ENCODE assay signal across 7 mouse cellular contexts in genomic region chr16:56885824-56886615, GRCm38 (mm10). TPM values are rescaled to one million over a fixed set of nuclear protein-coding genes. Genes with fewer than 3 reads are reported as not detected.
DNase-seq lines count a peak whose midpoint lies in the region; ATAC-seq and TF ChIP-seq lines count a peak whose summit lies in the region.

Gene Tmem45a, minus strand, starts transcription at chr16:56886166.

- peak; percentile 66 for TF ChIP-seq POLR2A in heart, adult 2 months (IDR thresholded peaks at IDR 0.05; ENCODE audit: insufficient read depth, low read depth, low read length)

- DNase-seq in brain, adult 2 months (ENCODE audit: low read depth, low spot score), result peak; percentile 63
- peak; percentile 90 for DNase-seq in heart, adult 2 months
- peak; percentile 53 for DNase-seq in kidney, adult 11 months
- DNase-seq in left cerebral cortex, postnatal 25 days (ENCODE audit: low spot score in 2 of 2), result peak; percentile 71 to 77
- peak; percentile 82 for DNase-seq in midbrain, embryonic 10.5 days (ENCODE audit: low spot score)
- DNase-seq in spleen, postnatal 14 days (ENCODE audit: low spot score in 2 of 2), result peak; percentile 7

- peak within 1 kb of the TSS; percentile 43; the same call in 1 of the 2 replicates for H3K27ac ChIP-seq in embryonic facial prominence, embryonic 12.5 days
- peak within 1 kb of the TSS; percentile 47 for H3K27ac ChIP-seq in heart, adult 2 months
- peak within 1 kb of the TSS; percentile 69; the same call in 1 of the 2 replicates for H3K27ac ChIP-seq in midbrain, embryonic 10.5 days (replicated peaks)

- intact Hi-C loops in heart, adult 2 months (cut with DNase I), result no loop called here
- intact Hi-C loops in left cerebral cortex, postnatal 25 days (cut with DNase I), result no loop called here

- no peaks in the 10 kb centered on the region for H3K36me3 ChIP-seq in embryonic facial prominence, embryonic 12.5 days
- no peaks in the 10 kb centered on the region for H3K36me3 ChIP-seq in heart, adult 2 months (ENCODE audit: control insufficient read depth, insufficient read depth, low read length)
- H3K36me3 ChIP-seq in midbrain, embryonic 10.5 days, result no peaks in the 10 kb centered on the region

- H3K9ac ChIP-seq in embryonic facial prominence, embryonic 12.5 days, result peak within 1 kb of the TSS; percentile 19
- H3K9ac ChIP-seq in heart, adult 2 months (ENCODE audit: low read depth, low read length), result peak within 1 kb of the TSS; percentile 61; the same call in 1 of the 2 replicates

- TF ChIP-seq CTCF in heart, adult 2 months (IDR thresholded peaks at IDR 0.05), result no peak

- no peaks in the 10 kb centered on the region for H3K4me1 ChIP-seq in embryonic facial prominence, embryonic 12.5 days
- no peaks in the 10 kb centered on the region for H3K4me1 ChIP-seq in heart, adult 2 months (ENCODE audit: control insufficient read depth, insufficient read depth, low read length)
- peaks cover 14% of the 10 kb centered on the region for H3K4me1 ChIP-seq in midbrain, embryonic 10.5 days

- H3K4me3 ChIP-seq in embryonic facial prominence, embryonic 12.5 days, result peak within 1 kb of the TSS; percentile 51
- peak within 1 kb of the TSS; percentile 41 for H3K4me3 ChIP-seq in heart, adult 2 months
- H3K4me3 ChIP-seq in midbrain, embryonic 10.5 days, result peak within 1 kb of the TSS; percentile 58

- H3K4me2 ChIP-seq in embryonic facial prominence, embryonic 12.5 days (replicated peaks), result peak within 1 kb of the TSS; percentile 57

- ATAC-seq in embryonic facial prominence, embryonic 12.5 days (ENCODE audit: insufficient number of reproducible peaks, insufficient read depth, low FRiP score, low TSS enrichment), result peak; percentile 100

- no peaks in the 10 kb centered on the region for H3K9me3 ChIP-seq in embryonic facial prominence, embryonic 12.5 days
- H3K9me3 ChIP-seq in midbrain, embryonic 10.5 days (replicated peaks), result no peaks in the 10 kb centered on the region

- TF ChIP-seq EP300 in heart, adult 2 months (IDR thresholded peaks at IDR 0.05; ENCODE audit: insufficient read depth, low read depth, low read length), result no peak

- H3K27me3 ChIP-seq in embryonic facial prominence, embryonic 12.5 days, result no peaks in the 10 kb centered on the region
- no peaks in the 10 kb centered on the region for H3K27me3 ChIP-seq in heart, adult 2 months (ENCODE audit: control insufficient read depth, insufficient read depth, low read length)
- peaks cover 5% of the 10 kb centered on the region; the same call in 1 of the 2 replicates for H3K27me3 ChIP-seq in midbrain, embryonic 10.5 days (ENCODE audit: low read depth, poor library complexity, severe bottlenecking)

- WGBS in embryonic facial prominence, embryonic 12.5 days, result 4% methylated on average over 25 of the region's 25 CpGs
- WGBS in heart, adult 2 months, result 4% methylated on average over 25 of the region's 25 CpGs
- WGBS in midbrain, embryonic 10.5 days, result 4% methylated on average over 25 of the region's 25 CpGs

- no peaks in the 10 kb centered on the region for H3K79me2 ChIP-seq in heart, adult 2 months (replicated peaks; ENCODE audit: control insufficient read depth, insufficient read depth, low read length)

RNA-seq across cellular contexts. Expression of gene Tmem45a, which starts in this region (rescaled TPM):
- 23.3 and 26.4 TPM in 2 replicates for polyA plus RNA-seq in embryonic facial prominence, embryonic 12.5 days (2016; fragmentation: Nextera tagmentation; extraction: Ambion mirVana)
- total RNA-seq in heart, adult 2 months (2021), result 1 to 10 TPM; 2.7 to 4.4 TPM
- 1.7 and 4.0 TPM in 2 replicates for polyA plus RNA-seq in heart, adult 2 months (2012; rRNA removed)
- total RNA-seq in left cerebral cortex, postnatal 25 days (2021), result 1 to 10 TPM; 1.8 to 2.8 TPM
- polyA plus RNA-seq in midbrain, embryonic 10.5 days (2016; fragmentation: Nextera tagmentation; extraction: Ambion mirVana), result 6.9 and 9.3 TPM in 2 replicates

Comparison
In these comparisons a context has a peak if more than half of its experiments do, and no peak if none do; other contexts are left out.
1. Peak in every context shown above with its lines: DNase-seq, ATAC-seq, H3K4me3 ChIP-seq and H3K27ac ChIP-seq.
2. DNase-seq: peak in every context shown above with its lines; median percentile 90 in heart, adult 2 months; 82 in midbrain, embryonic 10.5 days; 74 in left cerebral cortex, postnatal 25 days; 63 in brain, adult 2 months; 53 in kidney, adult 11 months; 7 in spleen, postnatal 14 days.